Mouse (Mus musculus) telencephalon, adult 2 months (tissue): ENCODE results near the gene Eipr1.

ENCODE experiments used
- DNase-seq: peaks from one replicate; pipeline ENCODE4 v3.0.0-alpha.2; 2011; ENCODE audit warnings: low read depth, low spot score

The Eipr1 gene

GRCm38 (mm10) chr12:28775120-28775519 lies 23.5 kb downstream of the Eipr1 start:
- DNase-seq, result no peak

- DNase-seq, result no peak
These were observed 24.0 kb downstream of the Eipr1 start for GRCm38 (mm10) chr12:28775627-28776026.

GRCm38 (mm10) chr12:28780180-28780579 lies 28.6 kb downstream of the Eipr1 start:
- DNase-seq, result no peak

GRCm38 (mm10) chr12:28782637-28783036 lies 31.0 kb downstream of the Eipr1 start:
- no peak for DNase-seq

GRCm38 (mm10) chr12:28784355-28784754 lies 32.8 kb downstream of the Eipr1 start:
- DNase-seq, result peak; percentile 68

GRCm38 (mm10) chr12:28784864-28785263 lies 33.3 kb downstream of the Eipr1 start:
- no peak for DNase-seq

GRCm38 (mm10) chr12:28785299-28785698 lies 33.7 kb downstream of the Eipr1 start:
- no peak for DNase-seq

GRCm38 (mm10) chr12:28786310-28786709 lies 34.7 kb downstream of the Eipr1 start:
- no peak for DNase-seq

GRCm38 (mm10) chr12:28792613-28793012 lies 41.0 kb downstream of the Eipr1 start:
- no peak for DNase-seq

GRCm38 (mm10) chr12:28793715-28794114 lies 42.1 kb downstream of the Eipr1 start:
- DNase-seq, result peak; percentile 81

GRCm38 (mm10) chr12:28795041-28795440 lies 43.4 kb downstream of the Eipr1 start:
- no peak for DNase-seq

GRCm38 (mm10) chr12:28796881-28797420 lies 45.3 kb downstream of the Eipr1 start:
- no peak for DNase-seq

GRCm38 (mm10) chr12:28799798-28800411 lies 48.3 kb downstream of the Eipr1 start:
- no peak for DNase-seq

- DNase-seq, result no peak
These were observed 48.8 kb downstream of the Eipr1 start for GRCm38 (mm10) chr12:28800423-28800822.

- no peak for DNase-seq
These were observed 49.3 kb downstream of the Eipr1 start for GRCm38 (mm10) chr12:28800891-28801290.

- DNase-seq, result no peak
These were observed 50.1 kb downstream of the Eipr1 start for GRCm38 (mm10) chr12:28801731-28802130.

GRCm38 (mm10) chr12:28803043-28803442 lies 51.4 kb downstream of the Eipr1 start:
- no peak for DNase-seq

- no peak for DNase-seq
These were observed 53.2 kb downstream of the Eipr1 start for GRCm38 (mm10) chr12:28804558-28805481.

- DNase-seq, result no peak
These were observed 57.3 kb downstream of the Eipr1 start for GRCm38 (mm10) chr12:28808786-28809375.

GRCm38 (mm10) chr12:28809756-28810337 lies 58.2 kb downstream of the Eipr1 start:
- no peak for DNase-seq

- DNase-seq, result no peak
These were observed 65.3 kb downstream of the Eipr1 start for GRCm38 (mm10) chr12:28816681-28817426.
